Mouse (Mus musculus) left cerebral cortex, adult 11 months (tissue): ENCODE measurements around the gene Ints11.
A peak's percentile ranks its signal among the peaks of the same experiment; 100 is the strongest.

Source experiments
- DNase-seq: peaks from one replicate; pipeline ENCODE4 v3.0.0; 2022; ENCODE audit warnings: low spot score

Gene Ints11

DNA sequence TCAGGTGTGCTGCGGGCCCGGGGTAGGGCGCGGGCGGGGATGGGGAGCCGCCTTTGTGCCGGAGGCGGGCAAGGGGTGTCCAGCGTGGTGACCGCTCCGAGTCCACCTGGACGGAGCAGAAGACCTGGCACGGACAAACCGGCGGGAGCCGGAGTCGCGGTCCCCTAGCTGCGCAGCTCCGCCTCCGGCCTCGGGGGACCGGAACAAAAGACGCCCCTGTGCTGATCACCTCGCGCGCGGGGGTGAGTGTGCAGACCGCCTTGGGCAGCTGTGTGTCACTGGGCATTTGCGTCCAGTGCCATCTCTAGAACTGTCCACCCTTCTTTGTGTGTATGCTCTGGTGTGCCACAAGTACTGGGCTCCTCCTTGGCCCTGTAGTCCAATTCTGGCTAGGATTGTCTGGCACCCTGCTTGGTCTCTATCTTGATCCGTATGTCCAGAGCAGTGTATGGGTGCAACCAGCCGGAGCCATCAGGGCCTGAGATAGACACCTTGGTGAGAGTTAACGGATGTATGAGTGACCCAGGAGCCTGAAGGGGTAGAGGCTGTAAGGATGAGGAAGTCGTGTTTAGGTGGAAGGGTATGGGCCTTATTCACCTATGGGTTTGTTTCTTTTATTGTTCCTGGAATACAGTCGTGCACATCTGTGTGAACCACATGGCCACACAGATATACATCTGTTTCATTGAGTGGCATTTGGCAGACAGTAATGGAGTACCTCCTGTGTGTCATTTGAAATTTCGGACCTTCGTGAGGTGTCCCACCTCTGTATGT, 23.3 kb downstream of the Ints11 start:
- no peak for DNase-seq

DNA sequence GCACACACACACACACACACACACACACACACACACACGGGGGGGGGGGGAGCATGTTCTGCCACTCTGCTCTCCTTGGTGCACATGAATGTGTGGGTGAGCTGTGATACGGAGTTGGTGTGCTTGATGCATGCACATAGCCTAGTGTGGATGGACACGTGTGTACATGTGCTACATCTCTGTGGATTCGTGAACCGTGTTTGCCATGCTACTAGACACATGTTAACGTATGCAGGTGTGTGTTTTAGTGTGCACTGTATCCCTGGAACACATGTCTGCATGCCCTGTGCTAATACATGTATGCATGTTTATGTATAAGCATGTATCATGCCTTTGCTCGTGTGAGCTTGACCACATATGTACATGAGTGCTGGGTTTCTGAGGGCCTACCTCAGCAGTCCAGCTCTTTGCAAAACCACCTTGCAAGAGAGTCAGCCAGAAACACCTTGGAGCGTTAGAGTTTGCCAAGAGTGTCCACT, 23.9 kb downstream of the Ints11 start:
- DNase-seq, result no peak

DNA sequence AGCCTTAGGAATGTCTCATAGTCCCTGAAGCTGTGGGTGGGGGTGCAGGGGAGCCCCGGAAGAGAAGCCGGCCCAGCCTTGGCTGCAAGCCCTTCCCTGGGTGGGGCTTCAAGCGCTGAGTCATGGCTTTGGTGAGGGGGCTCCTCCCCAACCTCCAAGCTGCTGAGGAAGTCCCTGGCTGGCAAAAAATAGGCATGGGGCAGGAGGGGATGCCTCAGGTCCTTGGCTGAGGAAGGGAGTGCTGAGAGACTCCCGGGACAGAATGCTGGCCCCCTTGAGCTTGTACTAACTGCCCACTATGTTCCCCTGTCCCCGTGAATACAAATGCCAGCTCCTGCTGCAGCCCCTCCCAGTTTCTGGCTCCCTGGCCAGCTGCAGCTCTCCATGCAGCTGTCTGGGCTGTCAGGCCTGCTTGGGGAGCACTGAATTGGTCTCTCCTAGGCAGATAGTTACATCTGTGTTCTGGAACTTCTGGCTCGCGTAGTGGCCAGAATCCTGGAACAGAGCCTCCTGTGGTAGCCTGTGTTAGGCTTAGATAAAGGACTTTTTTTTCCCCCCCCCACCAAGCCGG, 25.1 kb downstream of the Ints11 start:
- DNase-seq, result no peak

DNA sequence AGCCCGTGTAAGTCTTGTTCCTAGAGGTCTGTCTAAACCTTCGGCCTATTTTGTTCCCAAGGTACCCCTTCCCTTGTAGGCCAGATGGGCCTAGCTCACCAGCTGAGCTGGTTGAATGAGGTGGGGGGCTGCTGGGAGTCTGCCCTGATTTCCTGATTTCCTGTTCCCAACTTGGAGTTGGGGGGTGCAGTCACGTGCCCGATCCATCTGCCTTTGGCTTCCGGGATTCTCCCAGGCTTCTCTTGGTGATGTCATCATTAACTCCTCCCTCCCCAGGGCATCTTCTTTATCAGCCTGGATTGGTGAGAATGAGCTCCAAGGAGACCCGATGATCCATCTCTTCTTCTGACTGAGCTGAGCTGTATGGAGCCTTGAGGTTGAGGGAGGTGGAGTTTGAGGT, 25.9 kb downstream of the Ints11 start:
- DNase-seq, result peak; percentile 66

DNA sequence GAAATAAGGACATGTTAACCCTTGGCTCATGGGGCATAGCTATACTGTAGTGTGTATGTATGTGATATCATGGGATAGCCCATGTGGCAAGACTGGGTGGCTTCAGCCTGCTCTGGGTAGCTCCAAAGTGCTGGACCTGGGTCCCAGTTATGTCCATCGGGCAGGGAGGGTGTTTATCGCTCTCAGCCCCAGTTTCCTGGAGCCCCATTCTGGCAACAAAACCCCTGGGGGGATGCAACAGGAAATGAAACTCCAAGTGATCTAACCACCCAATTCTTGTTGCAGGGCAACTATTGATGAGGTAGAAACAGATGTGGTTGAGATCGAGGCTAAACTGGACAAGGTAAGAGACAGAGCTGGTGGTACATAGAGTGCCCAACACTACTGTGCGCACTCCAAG, 26.5 kb downstream of the Ints11 start:
- DNase-seq, result no peak

DNA sequence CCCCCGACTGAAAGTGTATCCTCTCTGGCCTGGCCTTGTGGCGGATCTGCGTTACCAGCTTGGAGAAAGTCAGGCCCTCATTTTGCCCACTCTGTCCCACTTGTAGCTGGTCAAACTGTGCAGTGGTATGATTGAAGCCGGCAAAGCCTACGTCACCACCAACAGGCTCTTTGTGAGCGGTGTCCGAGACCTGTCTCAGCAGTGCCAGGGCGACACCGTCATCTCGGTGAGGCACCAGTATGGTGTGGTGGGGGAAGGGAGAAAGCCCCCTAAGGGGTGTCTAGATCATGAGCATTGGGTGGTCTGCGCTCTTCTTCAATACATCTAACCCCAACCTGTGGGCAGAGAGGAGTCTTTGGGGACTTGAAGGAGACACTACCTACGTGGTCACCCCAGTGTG, 27.1 kb downstream of the Ints11 start:
- no peak for DNase-seq

DNA sequence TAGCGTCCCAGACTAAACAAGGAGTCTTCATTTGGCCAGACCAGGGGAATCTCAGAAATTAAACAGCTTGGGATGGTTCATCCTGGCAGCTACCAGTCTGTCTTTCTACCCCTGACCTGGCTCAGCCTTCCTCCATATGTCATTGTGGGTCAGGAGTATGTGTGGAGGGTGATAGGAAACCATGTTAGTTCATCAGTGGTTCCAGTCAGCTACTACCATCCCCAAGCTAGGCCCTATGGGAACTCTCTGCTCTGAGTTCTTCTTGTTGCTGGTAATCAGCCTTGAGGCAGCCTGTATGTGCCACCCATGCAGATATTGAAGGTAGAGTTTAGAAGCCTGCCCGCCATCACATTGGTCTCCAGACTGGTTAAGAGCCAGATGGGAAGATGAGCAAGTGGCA, 29.0 kb downstream of the Ints11 start:
- no peak for DNase-seq

DNA sequence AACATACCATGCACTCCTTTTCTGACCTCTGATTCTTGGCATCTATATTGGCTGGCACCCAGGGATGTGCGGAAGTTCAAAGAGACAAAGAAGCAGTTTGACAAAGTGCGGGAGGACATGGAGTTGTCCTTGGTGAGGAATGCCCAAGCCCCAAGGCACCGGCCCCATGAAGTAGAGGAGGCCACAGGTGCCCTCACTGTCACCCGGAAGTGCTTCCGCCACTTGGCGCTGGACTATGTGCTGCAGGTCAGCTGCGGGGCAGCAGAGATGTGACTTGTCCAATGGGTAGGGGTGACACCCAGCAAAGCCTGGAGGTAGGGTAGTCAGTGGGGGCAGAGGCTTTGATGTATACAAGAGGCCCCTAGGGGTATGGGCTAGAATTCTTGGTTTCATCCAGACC, 30.0 kb downstream of the Ints11 start:
- DNase-seq, result no peak

DNA sequence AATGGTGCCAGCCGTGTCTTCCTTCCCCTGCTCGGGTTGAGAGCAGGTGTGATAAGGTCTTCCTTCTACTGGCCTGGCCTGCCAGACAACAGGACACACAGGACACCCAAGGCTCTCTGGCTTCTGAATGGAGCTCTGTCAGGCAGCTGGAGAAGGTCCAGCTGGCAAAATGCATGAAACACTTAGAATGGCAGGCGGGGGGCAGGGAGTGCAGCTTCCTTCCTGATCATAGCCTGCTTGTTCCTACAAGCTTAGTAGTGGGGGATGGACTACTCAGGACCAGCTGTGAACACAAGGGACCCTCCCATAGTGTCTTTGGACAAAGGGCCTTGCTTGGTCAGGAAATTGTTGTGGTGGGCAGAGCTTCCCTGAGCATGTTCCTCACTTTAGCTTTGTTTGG, 31.9 kb downstream of the Ints11 start:
- DNase-seq, result no peak

DNA sequence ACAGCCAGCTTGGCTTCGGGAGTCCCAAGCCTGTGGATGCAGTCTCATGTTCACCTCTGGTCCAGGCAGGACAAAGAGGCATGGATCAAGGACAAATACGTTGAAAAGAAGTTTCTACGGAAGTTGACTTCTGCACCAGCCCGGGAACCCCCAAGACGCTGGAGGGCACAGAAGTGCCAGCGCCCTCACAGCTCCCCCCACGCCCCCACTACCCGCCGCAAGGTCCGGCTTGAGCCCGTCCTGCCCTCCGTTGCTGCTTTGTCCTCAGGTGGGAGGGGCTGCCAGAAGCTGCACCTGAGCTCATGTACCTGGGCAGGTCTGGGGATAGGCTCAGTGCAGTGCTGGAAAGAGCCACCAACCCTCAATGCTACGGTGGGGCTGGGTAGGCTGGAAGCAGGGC, 33.9 kb downstream of the Ints11 start:
- DNase-seq, result no peak

DNA sequence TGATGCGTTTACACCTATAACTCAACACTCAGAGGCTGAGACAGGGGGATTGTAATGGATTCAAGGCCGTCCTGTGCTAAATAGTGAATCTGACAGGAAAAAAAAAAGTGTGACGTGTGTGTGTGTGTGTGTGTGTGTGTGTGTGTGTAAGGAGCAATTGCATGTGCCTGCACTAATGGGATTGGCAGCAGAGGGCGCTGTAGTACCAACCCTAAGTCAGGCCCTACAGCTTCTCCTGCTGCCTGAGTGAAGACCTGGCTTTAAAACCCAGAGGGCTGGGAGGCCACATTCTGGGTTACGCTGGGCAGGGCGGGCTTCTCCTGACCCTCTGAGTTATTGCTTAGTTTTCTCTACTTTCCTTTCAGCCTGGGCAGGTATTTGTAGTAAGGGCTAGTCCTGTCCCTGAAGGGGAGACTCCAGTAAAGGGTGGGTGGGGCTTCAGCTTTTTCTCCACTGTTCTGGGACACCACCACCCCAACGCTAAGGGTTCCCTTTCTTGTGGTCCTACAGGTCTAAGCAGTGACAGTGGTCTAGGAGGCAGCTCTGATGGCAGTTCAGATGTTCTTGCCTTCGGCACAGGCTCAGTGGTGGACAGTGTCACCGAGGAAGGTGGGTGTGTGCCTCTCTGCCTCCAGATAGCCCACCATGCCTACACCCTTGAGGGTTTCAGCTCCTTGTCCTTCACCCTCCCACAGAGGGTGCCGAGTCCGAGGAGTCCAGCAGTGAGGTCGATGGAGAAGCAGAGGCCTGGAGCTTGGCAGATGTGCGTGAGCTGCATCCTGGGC, 35.2 kb downstream of the Ints11 start:
- peak; percentile 0 for DNase-seq

DNA sequence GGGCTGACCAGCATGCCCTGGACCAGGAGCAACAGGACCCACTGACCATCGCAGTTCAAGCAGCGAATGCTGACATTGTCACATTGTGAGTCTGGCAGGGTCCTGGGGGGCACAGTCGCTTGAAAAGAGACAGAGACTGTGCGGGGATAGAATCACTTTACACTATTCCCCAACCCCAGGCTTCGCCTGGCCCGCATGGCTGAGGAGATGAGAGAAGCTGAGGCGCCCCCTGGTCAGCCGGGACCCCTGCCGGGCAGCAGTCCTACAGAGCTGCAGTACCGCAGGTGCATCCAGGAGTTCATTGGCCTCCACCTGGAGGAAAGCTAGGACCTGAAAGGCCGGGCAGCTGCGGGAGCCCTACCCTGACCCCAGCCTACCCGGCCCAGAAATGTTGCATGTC, 36.3 kb downstream of the Ints11 start:
- peak; percentile 0 for DNase-seq

DNA sequence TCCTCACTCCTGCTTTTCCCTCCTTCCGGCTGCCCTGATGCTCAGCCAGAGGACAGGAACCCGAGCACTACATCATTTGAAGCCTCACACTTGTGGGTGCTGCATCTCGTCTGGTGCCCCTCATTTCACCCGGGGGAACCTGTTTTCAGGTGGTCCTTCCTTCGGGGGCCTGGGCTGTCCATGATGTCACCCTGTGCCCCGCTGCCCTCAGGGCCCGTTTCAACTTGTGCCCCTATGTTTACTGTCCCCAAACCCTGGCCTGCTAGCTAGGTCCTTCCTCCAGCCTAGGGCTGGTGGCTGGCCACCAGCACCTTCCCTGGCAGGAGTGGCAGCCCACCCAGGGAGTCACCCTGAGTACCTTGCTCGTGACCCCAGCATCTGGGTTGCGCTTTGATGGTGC, 36.8 kb downstream of the Ints11 start:
- no peak for DNase-seq

DNA sequence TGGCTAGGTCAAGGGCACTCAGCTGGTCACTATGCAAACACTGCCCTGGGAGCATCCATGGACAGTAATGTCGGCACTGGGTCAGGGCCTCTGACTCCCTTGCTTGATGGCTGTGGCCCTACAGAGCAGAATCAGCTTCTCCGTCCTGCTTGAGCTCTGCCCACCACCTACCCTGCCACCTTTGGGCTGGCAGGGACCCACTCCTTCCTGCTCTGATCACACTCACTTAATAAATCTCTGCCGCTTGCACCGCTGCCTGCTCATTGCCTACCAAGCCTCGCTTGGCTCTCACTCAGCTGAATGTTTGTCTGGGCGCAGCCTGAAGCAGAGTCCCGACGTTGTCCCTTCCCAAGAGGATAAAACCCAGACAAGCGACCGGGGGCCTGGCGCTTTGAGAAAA, 37.7 kb downstream of the Ints11 start:
- no peak for DNase-seq

DNA sequence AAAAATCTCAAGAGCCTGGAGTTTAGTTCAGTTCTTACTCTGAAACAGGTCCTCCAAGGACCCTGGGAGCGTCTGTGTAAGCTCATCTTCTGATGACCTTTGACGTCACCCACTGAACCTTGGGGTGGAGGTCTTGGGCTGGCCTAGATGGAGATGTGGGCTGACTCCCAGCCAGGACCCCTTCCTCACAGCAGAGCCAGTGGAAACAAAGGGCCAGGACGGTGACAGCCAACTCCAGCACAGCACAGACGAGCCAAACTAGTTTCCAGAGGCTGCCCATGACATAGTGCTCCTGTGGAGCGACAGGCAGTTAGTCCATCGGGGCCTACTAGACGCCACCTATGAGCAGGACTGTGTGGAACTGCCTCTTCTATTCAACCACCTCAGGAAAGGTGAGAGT, 38.9 kb downstream of the Ints11 start:
- DNase-seq, result no peak

DNA sequence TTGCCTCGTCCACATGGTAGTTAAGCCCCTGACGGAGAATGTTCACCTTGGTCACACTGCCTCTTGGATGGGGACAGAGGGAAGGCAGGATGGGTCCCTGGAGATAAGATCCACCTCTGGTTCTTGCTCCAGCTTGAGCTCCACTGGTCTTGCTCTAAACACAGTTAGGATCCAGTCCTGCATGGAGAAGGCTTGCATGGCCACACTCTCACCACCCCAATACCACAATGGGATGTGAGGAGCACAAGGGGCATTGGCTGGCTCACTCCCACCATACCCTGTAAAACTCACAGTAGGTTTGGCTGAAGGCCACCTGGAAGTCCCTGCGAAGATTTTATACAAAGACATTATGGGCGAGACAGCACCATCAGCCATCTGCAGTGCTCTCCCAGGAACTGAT, 39.4 kb downstream of the Ints11 start:
- DNase-seq, result peak; percentile 0

DNA sequence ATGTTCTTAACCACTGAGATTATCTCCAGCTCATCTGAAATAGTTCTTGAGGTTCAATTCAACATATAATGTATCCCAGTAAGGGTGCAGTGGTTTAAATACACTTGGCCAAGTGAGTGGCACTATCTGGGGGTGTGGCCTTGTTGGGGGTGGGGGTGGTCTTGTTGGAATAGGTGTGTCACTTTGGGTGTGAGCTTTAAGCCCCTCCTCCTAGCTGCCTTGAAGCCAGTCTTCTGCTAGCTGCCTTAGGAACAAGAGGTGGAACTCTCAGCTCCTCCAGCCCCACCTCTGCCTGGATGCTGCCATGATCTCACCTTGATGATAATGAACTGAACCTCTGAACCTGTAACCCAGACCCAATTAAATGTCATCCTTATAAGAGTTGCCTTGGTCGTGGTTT, 62.7 kb downstream of the Ints11 start:
- no peak for DNase-seq
